Mouse (Mus musculus): ENCODE measurements around the gene Gimap7.

DNA sequence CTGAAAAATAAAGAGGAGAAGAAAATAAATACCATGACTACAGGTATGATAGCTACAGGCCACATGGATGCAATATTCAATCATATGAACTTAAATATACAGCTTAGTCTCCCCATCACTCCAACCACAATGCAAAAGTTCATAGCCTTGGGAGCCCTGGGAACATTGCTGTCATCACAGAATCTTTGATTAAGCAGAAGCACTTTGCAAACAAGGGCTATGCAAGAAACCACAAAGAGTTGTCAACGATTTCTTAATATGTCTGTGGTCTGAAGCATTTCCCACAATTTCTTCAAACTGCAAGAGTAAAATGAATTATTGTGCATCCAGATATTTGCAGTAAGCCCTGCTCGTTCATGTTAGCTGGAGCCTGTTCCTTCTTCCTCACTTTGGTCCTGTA lies 18.6 kb downstream of the Gimap7 start:
- TF ChIP-seq GATA1 (IDR thresholded peaks at IDR 0.05; ENCODE audit: low read length) (no peak), TAL1 (IDR thresholded peaks at IDR 0.05; ENCODE audit: low read length) (no peak)
